Mouse (Mus musculus) left cerebral cortex, adult 8-10 months (tissue): ENCODE data around the gene Taar7f. TPM values are rescaled to one million over a fixed set of nuclear protein-coding genes. Genes with fewer than 3 reads are reported as not detected.
"Not testable (repeated sequence)": the region's sequence is repeated elsewhere in the genome, so short reads cannot be mapped to it uniquely, and the experiment has no call there.

Experiments used
- DNase-seq, 2 experiments: peaks; one replicate each; pipeline ENCODE4 v3.0.0; 2022; ENCODE audit warnings: low spot score in 2 of 2
- total RNA-seq, 4 experiments: library from RNA; stranded (reverse); gene quantifications; 2 replicates each; pipeline ENCODE4 v1.2.4; 2022

The Taar7f gene
- not detected for total RNA-seq

DNA sequence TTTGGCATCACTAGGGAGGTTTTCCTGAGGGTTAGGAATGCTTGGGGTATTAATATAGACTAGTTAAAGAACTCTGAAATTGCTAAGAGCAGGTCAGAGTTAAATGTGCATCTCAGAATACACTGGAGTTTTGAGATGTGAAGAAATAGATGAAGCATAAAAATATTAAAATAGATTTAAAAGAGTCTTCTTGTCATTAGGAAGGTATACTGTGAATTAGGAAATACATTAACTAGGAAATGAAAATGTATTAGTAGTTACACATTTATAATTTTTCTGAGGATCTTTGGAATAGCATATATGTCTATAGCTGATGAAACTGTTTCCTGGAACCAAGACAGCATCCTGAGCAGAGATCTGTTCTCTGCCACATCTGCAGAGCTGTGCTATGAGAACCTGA, at the start of gene Taar7f:
TSS of gene Taar7f (plus strand) at position 301 of the 400 bp plus-strand sequence.
- no peak for DNase-seq

DNA sequence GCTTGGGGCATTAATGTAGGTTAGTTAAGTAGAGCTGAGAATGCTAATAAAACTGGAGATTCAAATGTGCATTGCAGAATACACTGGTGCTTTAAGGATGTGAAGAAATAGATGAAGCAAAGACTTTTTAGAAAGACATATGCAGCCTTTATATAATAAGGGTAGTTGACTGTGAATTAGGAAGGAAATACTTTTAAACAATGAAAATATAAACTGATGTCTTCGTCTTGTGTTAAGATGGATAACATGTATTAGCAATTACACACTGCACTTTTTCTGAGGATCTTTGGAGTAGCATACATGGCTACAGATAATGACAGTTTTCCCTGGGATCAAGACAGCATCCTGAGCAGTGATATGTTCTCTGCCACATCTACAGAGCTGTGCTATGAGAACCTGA, 49.7 kb upstream of the Taar7f start, which contains the start of gene Taar7b:
TSS of gene Taar7b (plus strand) at position 301 of the 400 bp plus-strand sequence.
- no peak for DNase-seq

DNA sequence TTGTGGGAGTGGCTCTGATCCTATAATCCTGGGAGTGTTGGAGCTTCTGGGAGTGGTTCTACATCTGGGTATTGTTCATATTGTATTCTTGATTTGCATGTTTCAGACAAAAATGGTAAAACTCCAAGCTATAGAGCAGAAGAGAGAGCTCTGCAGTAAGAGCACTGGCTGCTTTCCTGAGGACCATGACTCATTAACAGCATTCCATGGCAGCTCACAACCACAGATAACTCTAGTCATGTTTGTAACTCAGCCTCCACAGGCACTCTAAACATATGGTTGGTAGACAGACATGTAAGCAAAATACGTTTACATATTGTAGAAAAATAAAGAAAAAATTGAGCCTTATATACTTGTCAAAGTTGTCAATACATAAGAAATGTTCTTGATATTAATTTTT, 42.9 kb upstream of the Taar7f start:
- DNase-seq: no peak

DNA sequence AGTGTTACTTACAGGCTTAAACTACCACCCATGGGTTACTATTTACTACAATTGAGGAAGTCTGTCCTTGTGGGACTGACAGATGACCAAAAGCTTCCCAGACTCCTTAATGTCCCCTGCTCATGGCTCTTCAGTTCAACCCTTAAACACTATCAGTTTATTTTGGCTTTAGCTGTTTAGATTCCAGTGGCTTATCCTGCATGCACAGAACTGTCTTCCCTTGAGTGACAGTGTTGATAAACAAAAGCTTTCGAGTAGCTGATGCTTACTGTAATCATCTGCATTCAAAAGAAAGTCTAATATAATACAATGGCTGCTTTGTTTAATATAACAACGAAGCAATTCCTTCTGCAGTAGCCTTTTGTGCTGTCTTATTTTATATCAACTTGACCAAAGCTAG, 42.3 kb upstream of the Taar7f start:
- no peak for DNase-seq

DNA sequence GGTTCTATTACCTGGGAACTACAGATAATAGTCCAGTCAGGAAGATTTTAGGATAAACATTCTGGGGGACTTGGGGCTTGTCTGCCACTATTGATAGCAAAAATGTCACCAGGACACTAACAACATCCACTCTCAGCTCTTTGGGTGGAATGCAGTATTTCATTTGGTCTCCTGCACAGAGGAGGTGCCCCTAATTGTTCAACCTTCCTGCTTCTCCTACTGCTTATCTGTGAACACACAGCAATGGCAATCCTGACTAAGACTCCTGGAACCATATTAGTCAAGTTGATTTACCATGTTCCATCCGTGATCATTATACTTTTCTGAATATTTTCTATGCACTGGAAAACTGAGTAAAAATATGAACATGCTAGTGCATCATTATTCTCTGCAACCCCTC, 41.2 kb upstream of the Taar7f start:
- DNase-seq: no peak

DNA sequence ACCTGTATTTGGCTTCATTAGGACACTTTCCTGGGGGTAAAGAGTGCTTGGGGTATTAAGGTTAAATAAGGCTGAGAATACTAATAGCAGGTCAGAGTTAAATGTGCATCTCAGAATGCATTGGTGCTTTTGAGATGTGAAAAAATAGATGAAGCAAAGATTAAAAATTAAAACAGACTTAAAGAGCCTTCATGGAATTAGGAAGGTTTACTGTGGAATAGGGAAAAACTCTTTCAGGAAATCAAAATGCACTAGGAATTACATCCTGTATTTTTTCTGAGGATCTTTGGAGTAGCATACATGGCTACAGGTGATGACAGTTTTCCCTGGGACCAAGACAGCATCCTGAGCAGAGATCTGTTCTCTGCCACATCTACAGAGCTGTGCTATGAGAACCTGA, 22.4 kb upstream of the Taar7f start, which contains the start of gene Taar7d:
TSS of gene Taar7d (plus strand) at position 301 of the 400 bp plus-strand sequence.
- DNase-seq: no peak

DNA sequence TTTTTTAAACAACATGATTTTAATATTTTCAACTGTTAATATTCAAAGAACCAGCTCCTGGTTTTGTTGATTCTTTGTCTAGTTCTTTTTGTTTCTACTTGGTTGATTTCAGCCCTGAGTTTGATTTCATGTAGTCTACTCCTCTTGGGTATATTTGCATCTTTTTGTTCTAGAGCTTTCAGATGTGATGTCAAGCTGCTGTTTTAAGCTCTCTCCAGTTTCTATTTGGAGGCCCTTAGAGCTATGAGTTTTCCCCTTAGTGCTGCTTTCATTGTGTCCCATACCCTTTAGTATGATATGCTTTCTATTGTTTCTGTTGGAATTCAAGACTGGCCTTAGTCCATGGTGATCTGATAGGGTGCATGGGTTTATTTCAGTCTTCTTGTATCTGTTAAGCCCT, 18.0 kb upstream of the Taar7f start:
- DNase-seq: no peak

DNA sequence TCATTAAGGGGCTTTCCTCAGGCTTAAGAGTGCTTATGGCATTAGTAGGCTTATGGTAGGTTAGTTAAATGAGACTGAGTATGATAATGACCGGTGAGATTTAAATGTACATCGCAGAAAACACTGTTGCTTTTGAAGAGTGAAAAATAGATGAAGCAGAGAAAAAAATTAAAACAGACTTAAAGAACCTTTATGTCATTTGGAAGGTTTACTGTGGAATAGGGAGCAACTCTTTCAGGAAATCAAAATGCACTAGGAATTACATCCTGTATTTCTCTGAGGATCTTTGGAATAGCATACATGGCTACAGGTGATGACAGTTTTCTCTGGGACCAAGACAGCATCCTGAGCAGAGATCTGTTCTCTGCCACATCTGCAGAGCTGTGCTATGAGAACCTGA, 12.0 kb upstream of the Taar7f start, which contains the start of gene Taar7e:
TSS of gene Taar7e (plus strand) at position 301 of the 400 bp plus-strand sequence.
- no peak for DNase-seq

DNA sequence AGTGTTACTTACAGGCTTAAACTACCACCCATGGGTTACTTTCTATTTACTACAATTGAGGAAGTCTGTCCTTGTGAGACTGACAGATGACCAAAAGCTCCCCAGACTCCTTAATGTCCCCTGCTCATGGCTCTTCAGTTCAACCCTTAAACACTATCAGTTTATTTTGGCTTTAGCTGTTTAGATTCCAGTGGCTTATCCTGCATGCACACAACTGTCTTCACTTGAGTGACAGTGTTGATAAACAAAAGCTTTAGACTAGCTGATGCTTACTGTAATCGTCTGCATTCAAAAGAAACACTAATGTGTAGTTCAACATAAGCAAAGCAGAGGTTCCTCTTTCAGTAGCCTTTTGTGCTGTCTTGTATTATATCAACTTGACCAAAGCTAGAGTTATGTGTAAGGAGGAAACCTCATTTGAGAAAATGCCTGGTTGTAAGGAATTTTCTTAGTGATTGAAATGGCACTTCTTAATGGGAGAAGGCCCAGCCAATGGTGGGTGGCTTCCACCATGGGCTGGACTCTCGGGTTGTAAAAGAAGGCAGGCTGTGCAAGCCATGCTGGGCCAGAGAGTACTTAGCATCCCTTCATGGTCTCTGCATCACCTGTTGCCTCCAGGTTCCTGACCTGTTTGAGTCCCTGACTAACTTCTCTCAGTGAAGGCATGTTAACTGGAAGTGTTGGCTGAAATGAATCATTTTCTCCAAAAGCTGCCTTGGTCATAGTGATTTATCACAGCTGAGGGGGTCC, 9.0 kb upstream of the Taar7f start:
- DNase-seq: no peak

DNA sequence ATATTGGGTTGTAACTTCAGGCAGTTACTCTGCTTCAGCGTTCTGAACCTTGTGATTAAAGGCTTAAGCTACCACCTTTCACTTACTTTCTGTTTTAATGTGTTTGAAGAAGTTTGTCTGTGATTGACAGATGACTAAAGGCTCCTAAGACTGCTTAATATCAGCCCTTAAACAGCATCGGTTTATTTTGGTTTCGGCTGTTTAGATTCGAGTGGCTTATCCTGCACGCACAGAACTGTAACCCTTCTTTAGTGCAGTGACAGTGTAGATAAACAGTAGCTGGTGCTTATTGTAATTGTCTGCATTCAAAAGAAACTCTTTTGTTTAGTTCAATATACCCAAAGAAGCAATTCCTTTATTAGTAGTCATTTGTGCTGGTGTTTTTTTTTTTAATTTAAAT, 2.7 kb downstream of the Taar7f start:
- no peak for DNase-seq

DNA sequence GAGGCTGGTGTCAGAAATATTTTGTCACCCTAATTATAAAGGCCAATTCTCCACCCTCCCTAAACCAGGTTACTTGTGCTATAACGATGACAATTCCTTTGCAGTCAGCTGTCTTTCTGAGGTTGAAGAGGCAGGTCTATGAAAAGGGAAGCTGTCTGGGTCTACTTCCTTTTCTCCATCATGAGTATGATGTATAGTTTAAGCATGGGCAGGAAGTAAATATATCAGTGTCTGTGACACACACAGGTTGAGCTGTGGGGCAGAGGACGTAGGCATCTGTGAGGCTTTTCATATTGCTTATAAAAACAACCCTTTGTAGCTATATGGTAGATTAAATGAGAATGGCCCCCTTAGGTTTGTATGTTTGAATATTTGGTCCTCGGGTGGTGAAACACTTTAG, 9.7 kb downstream of the Taar7f start:
- no peak for DNase-seq

DNA sequence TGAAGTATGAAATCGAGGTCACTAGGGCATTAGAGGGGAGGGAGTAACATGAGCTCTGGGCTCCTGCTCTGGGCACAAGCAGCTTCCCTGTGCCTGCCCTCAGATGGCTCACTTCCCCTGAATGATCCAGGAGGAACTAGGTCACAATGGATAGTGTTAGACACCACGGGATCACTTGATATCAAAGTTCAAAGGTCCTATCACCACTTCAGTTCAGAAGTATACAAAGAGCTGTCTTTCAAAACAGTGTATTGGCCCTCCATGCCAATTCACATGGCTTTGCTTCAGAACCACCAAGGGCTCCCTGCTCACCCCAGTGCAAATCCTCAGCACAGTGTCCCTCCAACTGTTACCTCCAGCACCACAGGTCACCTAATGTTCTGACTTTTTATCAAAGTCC, 25.4 kb downstream of the Taar7f start:
- not testable (repeated sequence) for DNase-seq

DNA sequence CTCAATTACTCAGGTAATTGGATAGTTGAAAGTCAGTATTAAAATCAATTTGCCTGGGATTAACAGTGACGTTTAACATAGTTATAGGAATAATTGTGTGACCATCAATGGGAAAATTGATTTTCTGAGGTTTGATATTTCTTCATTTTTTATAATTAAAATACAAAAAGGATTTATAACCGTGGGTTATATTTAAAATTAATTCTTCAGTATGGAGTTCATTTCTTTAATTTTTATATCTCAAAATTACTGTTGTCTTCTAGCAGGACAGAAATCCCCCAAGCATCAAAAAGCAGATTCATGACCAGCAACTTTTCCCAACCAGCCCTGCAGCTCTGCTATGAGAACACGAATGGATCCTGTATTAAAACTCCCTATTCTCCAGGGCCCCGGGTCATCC, 26.9 kb downstream of the Taar7f start, which contains the start of gene Taar8a:
TSS of gene Taar8a (plus strand) at position 301 of the 400 bp plus-strand sequence.
- not testable (repeated sequence) for DNase-seq

DNA sequence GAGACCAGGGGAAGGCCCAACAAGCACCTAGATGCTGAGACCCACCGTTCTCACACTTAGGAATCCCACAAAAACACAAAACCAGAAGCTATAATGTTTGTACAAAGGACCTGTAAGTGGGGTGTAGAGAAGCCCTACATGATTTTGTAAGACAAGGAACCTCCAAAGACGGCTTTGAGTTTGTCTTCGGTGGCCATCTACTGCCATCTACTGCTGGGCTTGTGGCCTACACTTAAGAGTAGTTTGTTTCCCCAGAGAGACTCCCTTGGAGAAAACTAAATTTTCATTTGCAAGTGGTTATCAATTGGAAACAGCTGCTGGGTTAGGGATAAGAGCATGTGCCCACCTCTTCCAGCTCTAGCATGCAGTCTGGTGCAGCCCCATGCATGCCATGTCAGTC, 30.9 kb downstream of the Taar7f start:
- peak in 1 of 2 experiments; percentile 6 for DNase-seq

DNA sequence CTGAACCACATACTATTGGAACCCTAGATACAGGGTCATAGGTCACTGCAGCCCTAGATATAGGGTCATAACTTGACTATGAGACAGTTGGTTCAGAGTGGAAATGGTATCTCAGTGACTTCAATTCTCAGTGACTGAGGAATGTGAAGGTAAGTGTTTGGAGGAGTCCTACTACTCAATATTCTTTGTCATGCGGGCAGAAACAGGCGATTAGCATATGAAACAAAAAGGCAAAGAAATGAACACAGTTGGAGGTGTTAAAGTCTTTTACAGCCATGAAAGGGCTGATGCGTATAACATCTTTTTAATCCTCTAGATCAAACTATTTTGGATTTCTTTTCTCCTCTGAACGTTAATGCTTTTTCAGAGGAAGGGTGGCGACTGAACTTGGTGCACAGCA, 36.6 kb downstream of the Taar7f start:
- no peak for DNase-seq

DNA sequence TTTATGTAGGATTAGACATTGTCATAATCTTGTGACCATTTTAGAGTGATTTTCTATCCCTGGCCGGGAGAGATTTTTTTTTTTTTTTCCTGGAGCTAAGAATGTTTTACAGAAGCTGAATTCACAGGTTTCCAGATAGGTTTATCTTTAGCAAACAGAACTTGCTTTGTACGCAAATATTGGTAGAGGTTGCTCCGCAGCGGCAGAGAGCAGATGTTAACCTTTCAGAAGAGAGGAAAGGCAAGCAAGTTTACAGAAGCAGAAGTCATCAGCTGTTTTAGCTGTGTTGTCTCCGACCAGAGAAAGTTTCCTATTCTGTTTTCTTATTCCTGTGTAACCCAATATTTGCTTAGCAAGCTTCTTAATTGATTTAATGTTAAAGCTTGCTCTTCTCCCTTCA, 37.2 kb downstream of the Taar7f start:
- no peak for DNase-seq

DNA sequence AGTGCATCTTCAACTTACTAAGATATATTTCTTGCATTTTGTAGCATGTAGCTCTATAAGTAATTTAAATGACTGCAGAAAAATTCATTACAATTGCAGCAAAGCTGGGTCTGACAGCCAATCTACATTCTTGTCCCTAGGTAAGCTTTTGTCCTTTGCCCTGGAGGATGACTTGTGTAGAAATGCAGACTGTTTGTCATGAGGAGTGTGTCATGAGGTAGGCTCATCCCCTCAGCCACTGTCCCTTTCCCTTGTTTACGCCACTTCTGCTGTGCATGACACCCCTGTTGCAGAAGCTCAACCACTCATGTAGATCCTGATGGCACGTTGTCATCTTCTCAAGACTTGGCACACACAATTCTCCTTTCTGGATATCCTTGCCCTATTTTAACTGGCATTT, 37.9 kb downstream of the Taar7f start:
- no peak for DNase-seq

DNA sequence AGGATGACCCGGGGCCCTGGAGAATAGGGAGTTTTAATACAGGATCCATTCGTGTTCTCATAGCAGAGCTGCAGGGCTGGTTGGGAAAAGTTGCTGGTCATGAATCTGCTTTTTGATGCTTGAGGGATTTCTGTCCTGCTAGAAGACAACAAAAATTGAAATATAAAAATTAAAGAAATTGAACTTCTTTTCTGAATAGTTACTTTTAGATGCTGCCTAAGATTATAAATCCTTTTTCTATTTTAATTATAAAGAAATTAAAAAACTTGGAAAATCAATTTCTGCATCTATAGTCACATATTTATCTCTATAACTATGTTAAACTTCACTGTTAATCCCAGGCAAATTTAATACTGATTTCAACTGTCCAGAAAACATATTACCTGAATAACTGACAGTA, 42.9 kb downstream of the Taar7f start, which contains the start of gene Taar8b:
TSS of gene Taar8b (minus strand) at position 101 of the 400 bp plus-strand sequence.
- DNase-seq: no peak

DNA sequence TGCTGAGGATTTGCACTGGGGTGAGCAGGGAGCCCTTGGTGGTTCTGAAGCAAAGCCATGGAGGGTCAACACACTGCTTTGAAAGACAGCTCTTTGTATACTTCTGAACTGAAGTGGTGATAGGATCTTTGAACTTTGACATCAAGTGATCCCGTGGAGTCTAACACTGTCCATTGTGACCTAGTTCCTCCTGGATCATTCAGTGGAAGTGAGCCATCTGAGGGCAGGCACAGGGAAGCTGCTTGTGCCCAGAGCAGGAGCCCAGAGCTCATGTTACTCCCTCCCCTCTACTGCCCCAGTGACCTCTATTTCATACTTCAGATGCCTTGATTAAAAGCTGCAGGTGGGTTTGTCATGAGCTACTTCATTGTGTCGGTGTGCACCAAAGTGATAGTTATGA, 47.7 kb downstream of the Taar7f start:
- DNase-seq: not testable (repeated sequence)
